Mouse (Mus musculus) stomach, embryonic 16.5 days (tissue): ENCODE measurements around the gene Ccr5. TPM values are rescaled to one million over a fixed set of nuclear protein-coding genes. Genes with fewer than 3 reads are reported as not detected.
"Not testable (repeated sequence)": the region's sequence is repeated elsewhere in the genome, so short reads cannot be mapped to it uniquely, and the experiment has no call there.

ENCODE experiments used
- ATAC-seq: fragments of 200-750 bp; cut with Nextera tagmentation; 2 replicates; pipeline ENCODE4 v1.8.0; 2017; ENCODE audit warnings: moderate number of reproducible peaks, moderate TSS enrichment; ENCODE audit not compliant: insufficient read depth, low FRiP score
- H3K27ac ChIP-seq: fragments of 300-500 bp; sonication (generic); 2 replicates; pipeline ENCODE4 v1.5.1; 2014; ENCODE audit warnings: low read length
- H3K27me3 ChIP-seq: fragments of 300-500 bp; sonication (generic); 2 replicates; pipeline ENCODE4 v1.6.1; 2014; ENCODE audit warnings: low read length, control low read depth, mixed read lengths; ENCODE audit not compliant: control insufficient read depth, insufficient read depth
- H3K36me3 ChIP-seq: fragments of 300-500 bp; sonication (generic); 2 replicates; pipeline ENCODE4 v1.6.1; 2014; ENCODE audit warnings: low read length; ENCODE audit not compliant: control insufficient read depth, insufficient read depth
- H3K4me1 ChIP-seq: fragments of 300-500 bp; sonication (generic); 2 replicates; pipeline ENCODE4 v1.6.1; 2014; ENCODE audit warnings: low read length, control low read depth, mixed read lengths; ENCODE audit not compliant: control insufficient read depth, insufficient read depth
- H3K4me2 ChIP-seq: fragments of 300-500 bp; sonication (generic); 2 replicates; pipeline ENCODE4 v1.6.1; 2014; ENCODE audit warnings: low read depth, low read length, mixed read lengths
- H3K4me3 ChIP-seq: fragments of 300-500 bp; sonication (generic); replicated peaks from 2 replicates; pipeline ENCODE4 v1.5.1; 2014; ENCODE audit warnings: mild to moderate bottlenecking, low read length
- H3K9ac ChIP-seq: fragments of 300-500 bp; sonication (generic); 2 replicates; pipeline ENCODE4 v1.6.1; 2014; ENCODE audit warnings: low read length
- H3K9me3 ChIP-seq: fragments of 300-500 bp; sonication (generic); replicated peaks from 2 replicates; pipeline ENCODE4 v1.6.1; 2016; ENCODE audit warnings: low read length, control low read depth; ENCODE audit not compliant: control insufficient read depth
- WGBS: fragments of 180-500 bp; shearing (Covaris S2); extraction: QIAGEN DNeasy Blood & Tissue Kit; methylation state at CpG from one replicate; pipeline ENCODE4 v1.1.7; 2014; 5-methylcytosine and 5-hydroxymethylcytosine counted together
- polyA plus RNA-seq: library from polyadenylated mRNA; unstranded; fragments of >200 nt; fragmentation: Nextera tagmentation; extraction: Ambion mirVana; gene quantifications from 2 replicates; pipeline ENCODE4 v1.2.1, GENCODE M21; 2015

The Ccr5 gene
- polyA plus RNA-seq, result 1.2 TPM in 2 replicates

DNA sequence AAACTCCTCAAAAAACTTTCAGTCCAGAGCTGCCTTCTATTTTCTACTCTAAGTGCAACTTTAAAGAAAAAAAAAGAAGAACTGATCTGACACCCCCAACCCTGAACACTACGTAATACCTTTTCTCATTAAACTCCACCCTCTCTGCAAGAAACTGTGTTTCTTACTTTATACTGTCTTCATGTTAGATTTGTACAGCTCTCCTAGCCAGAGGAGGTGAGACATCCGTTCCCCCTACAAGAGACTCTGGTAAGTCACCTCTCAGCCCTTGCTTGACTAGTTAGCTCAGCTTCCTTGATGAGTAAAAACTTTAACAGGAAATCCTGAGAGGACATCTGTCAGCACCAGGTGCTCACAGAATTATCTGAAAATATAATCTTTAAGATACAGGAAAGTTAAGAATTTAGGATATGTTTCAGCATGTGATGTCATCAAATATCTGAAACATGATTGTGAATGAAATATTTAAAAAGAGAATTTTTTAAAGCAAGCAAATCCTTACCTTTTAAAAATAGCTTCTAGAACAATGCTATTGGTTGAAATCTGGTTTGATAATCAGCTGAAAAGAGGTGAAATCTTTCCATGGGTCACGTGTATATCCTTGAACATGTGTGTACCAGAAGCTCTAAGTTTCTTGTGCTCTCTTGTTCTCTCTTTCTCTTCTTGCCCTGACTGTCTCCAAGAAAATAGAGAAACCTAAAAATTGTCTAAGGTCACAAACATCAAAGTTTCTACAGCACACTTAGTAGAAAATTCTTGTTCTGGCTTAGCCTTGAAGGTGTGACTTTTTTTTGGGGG is at the start of gene Ccr5:
Gene Ccr5 (plus strand): TSS at position 157 of the 798 bp plus-strand sequence.
- Histone ChIP-seq H3K4me3 (no peak within 1 kb of the TSS), H3K9ac (no peak within 1 kb of the TSS), H3K4me2 (no peak within 1 kb of the TSS), H3K27ac (no peak within 1 kb of the TSS), H3K4me1 (peaks cover 6% of the 10 kb centered on the region; the same call in 1 of the 2 replicates), H3K9me3 (no peaks in the 10 kb centered on the region), H3K27me3 (no peaks in the 10 kb centered on the region), H3K36me3 (no peaks in the 10 kb centered on the region)
- 72% methylated on average over 3 of the region's 3 CpGs for WGBS
- ATAC-seq, result no peak

DNA sequence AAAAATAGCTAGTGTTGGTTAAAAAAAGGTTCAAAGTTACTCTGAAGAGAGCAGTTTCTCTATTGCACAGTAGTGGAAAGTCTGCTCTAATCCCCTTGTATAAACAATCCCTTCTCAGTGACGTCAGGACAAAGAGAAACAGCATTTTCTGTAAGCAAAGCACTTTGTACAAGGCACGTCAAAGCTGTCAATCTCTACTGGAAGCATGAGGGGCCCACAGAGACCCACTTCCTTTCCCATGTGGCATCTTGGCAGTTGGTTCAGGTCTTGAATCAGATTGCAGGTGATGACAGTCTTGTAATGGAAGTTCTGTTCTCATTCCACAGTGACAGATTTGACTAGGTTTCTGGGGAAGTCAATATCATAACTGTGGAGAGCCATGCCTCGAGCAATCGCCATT is 41.5 kb upstream of the Ccr5 start:
- 46% methylated on average over 4 of the region's 4 CpGs for WGBS
- Histone ChIP-seq H3K9ac (no peak overlapping the region), H3K4me2 (no peak overlapping the region), H3K36me3 (no peaks in the 10 kb centered on the region), H3K27me3 (no peaks in the 10 kb centered on the region), H3K4me1 (no peaks in the 10 kb centered on the region), H3K27ac (no peak overlapping the region), H3K4me3 (no peak overlapping the region), H3K9me3 (no peaks in the 10 kb centered on the region)
- no peak for ATAC-seq

DNA sequence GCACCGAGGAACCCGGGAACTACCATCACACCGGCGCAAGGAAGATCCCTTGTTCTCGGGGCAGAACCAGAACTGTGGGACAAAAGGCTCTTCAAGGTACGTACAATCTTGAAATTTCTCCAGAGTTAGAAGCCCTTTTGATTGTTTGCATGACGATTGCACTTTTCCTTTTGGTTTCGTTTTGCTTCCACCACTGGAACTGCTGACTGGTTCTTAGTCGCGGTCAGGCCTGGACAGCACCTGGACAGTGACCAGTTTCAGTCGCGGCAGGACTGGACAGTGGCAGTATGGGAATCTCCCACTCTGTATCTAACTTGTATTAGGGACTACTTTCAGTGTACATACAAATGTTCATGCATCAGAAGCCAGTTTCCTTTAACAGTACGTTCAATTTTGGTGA is 40.9 kb upstream of the Ccr5 start:
- not testable (repeated sequence) for H3K4me1 ChIP-seq, ATAC-seq
- WGBS, result 92% methylated on average over 12 of the region's 13 CpGs

GRCm38 (mm10) chr9:124090441-124090840 is 30.9 kb upstream of the Ccr5 start:
- WGBS, result 74% methylated on average over 1 of the region's 1 CpGs
- ATAC-seq, result no peak

More for the DNA sequence above, 40.9 kb upstream of the Ccr5 start:
- H3K4me2 ChIP-seq, H3K4me3 ChIP-seq, H3K9me3 ChIP-seq, H3K27ac ChIP-seq, H3K36me3 ChIP-seq, H3K27me3 ChIP-seq, H3K9ac ChIP-seq: not testable (repeated sequence)

GRCm38 (mm10) chr9:124099127-124099526 is 22.2 kb upstream of the Ccr5 start:
- Histone ChIP-seq H3K9me3 (no peaks in the 10 kb centered on the region), H3K9ac (no peak overlapping the region), H3K27ac (no peak overlapping the region), H3K4me2 (no peak overlapping the region), H3K27me3 (no peaks in the 10 kb centered on the region), H3K36me3 (no peaks in the 10 kb centered on the region), H3K4me1 (no peaks in the 10 kb centered on the region), H3K4me3 (no peak overlapping the region)
- ATAC-seq, result no peak
- WGBS, result 75% methylated on average over 1 of the region's 1 CpGs

More at GRCm38 (mm10) chr9:124090441-124090840, 30.9 kb upstream of the Ccr5 start:
- Histone ChIP-seq H3K27ac (no peak overlapping the region), H3K4me1 (no peaks in the 10 kb centered on the region), H3K27me3 (no peaks in the 10 kb centered on the region), H3K4me2 (no peak overlapping the region), H3K9me3 (no peaks in the 10 kb centered on the region), H3K4me3 (no peak overlapping the region), H3K36me3 (no peaks in the 10 kb centered on the region), H3K9ac (no peak overlapping the region)

DNA sequence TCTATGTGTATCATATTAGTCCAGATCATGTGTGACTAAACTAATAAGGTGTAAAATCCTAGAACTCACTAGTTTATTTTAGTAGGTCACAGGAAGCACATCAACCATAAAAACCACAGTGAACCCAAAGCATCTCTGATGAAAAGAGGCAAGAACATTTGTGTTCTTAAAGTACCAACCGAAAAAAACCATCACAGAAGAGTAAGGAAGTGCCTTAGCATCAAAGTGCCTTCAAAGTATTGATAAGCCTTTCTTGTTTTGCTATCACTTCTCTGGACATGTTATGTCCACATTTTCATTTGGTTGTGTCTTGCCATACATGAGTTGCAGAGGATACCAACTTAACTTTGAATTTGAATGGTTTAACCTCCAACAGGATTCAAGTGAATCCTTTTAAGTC is 21.0 kb upstream of the Ccr5 start:
- Histone ChIP-seq H3K27ac (no peak overlapping the region), H3K4me2 (no peak overlapping the region), H3K9me3 (no peaks in the 10 kb centered on the region), H3K4me1 (no peaks in the 10 kb centered on the region), H3K27me3 (no peaks in the 10 kb centered on the region), H3K36me3 (no peaks in the 10 kb centered on the region), H3K4me3 (no peak overlapping the region), H3K9ac (no peak overlapping the region)
- ATAC-seq, result no peak
- WGBS, result 66% methylated on average over 1 of the region's 1 CpGs

DNA sequence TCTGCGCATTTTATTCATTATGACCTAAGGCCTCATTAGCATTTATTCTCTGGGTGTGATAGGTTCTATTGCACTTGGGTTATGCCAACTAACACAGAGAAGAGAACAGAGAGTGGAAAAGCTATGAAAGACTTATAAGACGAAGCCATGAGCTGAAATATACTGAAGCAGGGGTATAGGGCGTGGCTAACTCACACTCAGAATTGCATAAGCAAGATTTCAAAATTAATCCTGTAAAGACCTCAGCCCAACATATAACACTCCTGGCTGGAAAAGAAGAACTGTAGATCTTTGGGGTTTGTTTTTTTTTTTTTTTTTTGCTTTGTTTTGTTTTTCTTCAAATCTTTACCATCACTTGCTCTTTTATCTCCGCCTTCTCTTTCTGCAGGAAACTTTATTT is 19.6 kb upstream of the Ccr5 start, which contains the start of gene Ccr2:
Gene Ccr2 (plus strand): TSS at position 228 of the 400 bp plus-strand sequence.
- no peaks in the 10 kb centered on the region for H3K27me3 ChIP-seq
- no peaks in the 10 kb centered on the region for H3K9me3 ChIP-seq
- ATAC-seq, result no peak
- H3K4me2 ChIP-seq, result no peak within 1 kb of the TSS
- no peaks in the 10 kb centered on the region for H3K4me1 ChIP-seq
- no peak within 1 kb of the TSS for H3K27ac ChIP-seq
- no peak within 1 kb of the TSS for H3K9ac ChIP-seq
- no peak within 1 kb of the TSS for H3K4me3 ChIP-seq
- 80% methylated on average over 4 of the region's 4 CpGs for WGBS
- no peaks in the 10 kb centered on the region for H3K36me3 ChIP-seq

GRCm38 (mm10) chr9:124103199-124103598 is 18.1 kb upstream of the Ccr5 start:
- WGBS, result 65% methylated on average over 1 of the region's 1 CpGs

DNA sequence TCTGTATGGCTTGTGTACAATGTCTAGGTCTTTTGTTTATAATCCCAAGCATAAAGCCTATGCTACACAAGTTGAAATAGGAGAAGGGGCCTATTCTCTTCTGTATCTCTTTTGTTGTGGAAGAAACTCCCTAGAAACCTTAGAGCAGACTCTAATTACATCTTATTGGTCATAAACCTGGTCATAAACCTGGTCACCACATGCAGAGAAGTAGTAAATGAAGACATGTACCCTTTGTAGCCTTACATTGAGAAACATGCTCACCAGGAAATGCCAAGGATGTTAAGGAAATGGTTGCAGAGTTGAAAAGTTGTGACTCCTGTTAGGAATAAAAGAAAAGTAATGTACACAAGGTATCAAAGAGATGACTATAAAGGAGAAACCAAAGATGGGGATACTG is 16.1 kb upstream of the Ccr5 start:
- Histone ChIP-seq H3K9me3 (no peaks in the 10 kb centered on the region), H3K9ac (no peak overlapping the region), H3K4me2 (no peak overlapping the region), H3K4me1 (no peaks in the 10 kb centered on the region), H3K36me3 (no peaks in the 10 kb centered on the region), H3K27ac (no peak overlapping the region), H3K27me3 (no peaks in the 10 kb centered on the region), H3K4me3 (no peak overlapping the region)
- no peak for ATAC-seq

More at GRCm38 (mm10) chr9:124103199-124103598, 18.1 kb upstream of the Ccr5 start:
- no peaks in the 10 kb centered on the region for H3K9me3 ChIP-seq
- no peaks in the 10 kb centered on the region for H3K27me3 ChIP-seq
- no peaks in the 10 kb centered on the region for H3K4me1 ChIP-seq
- no peak overlapping the region for H3K4me3 ChIP-seq
- no peak overlapping the region for H3K4me2 ChIP-seq
- H3K36me3 ChIP-seq, result no peaks in the 10 kb centered on the region
- ATAC-seq, result no peak
- no peak overlapping the region for H3K9ac ChIP-seq
- no peak overlapping the region for H3K27ac ChIP-seq
